Mouse (Mus musculus) C2C12 (cell line): ENCODE measurements at regions not wholly inside any gene's neighbourhood (a gene's known extent, or its start where the extent isn't known, plus 50 kb on each side); places are given as distances from the start of the nearest gene placed in this dataset.
A peak's percentile ranks its signal among the peaks of the same experiment; 100 is the strongest.

Experiments used
- H3K27me3 ChIP-seq: one replicate; pipeline ENCODE4 v1.6.1; 2011; ENCODE audit not compliant: control insufficient read depth, insufficient read depth, insufficient read length
- H3K36me3 ChIP-seq: one replicate; pipeline ENCODE4 v1.6.1; 2011; ENCODE audit not compliant: control insufficient read depth, insufficient read depth
- H3K4me3 ChIP-seq: one replicate; pipeline ENCODE4 v1.5.1; 2011; ENCODE audit warnings: mild to moderate bottlenecking, control low read depth; ENCODE audit not compliant: poor library complexity, insufficient read depth, severe bottlenecking
- H3K79me2 ChIP-seq: one replicate; pipeline ENCODE4 v1.6.1; 2011; ENCODE audit not compliant: control insufficient read depth, insufficient read depth
- H3K79me3 ChIP-seq: one replicate; pipeline ENCODE4 v1.6.1; 2011; ENCODE audit warnings: low read depth, control low read depth
- H3ac ChIP-seq: one replicate; pipeline ENCODE3; 2011; ENCODE audit warnings: low read depth; ENCODE audit not compliant: control insufficient read depth, insufficient read length
- CEBPB ChIP-seq: IDR thresholded peaks from one replicate; pipeline ENCODE4 v1.6.1; 2011; ENCODE audit warnings: low read depth, mild to moderate bottlenecking, control low read depth, moderate library complexity
- CTCF ChIP-seq: IDR thresholded peaks from one replicate; pipeline ENCODE4 v1.5.1; 2011; ENCODE audit not compliant: control insufficient read depth, insufficient read depth, insufficient read length
- FOSL1 ChIP-seq: IDR thresholded peaks from one replicate; pipeline ENCODE4 v1.8.0; 2011; ENCODE audit warnings: mild to moderate bottlenecking, low read length; ENCODE audit not compliant: poor library complexity, insufficient read depth, severe bottlenecking
- MAX ChIP-seq: IDR thresholded peaks from one replicate; pipeline ENCODE4 v1.6.1; 2011; ENCODE audit warnings: mild to moderate bottlenecking, control low read depth
- MYOD1 ChIP-seq: IDR thresholded peaks from one replicate; pipeline ENCODE4 v1.6.1; 2011; ENCODE audit warnings: low read depth; ENCODE audit not compliant: control insufficient read depth, insufficient read length
- MYOG ChIP-seq: IDR thresholded peaks from one replicate; pipeline ENCODE4 v1.6.1; 2011; ENCODE audit not compliant: control insufficient read depth, insufficient read length; ENCODE audit errors: extremely low read depth
- USF1 ChIP-seq: IDR thresholded peaks from one replicate; pipeline ENCODE4 v1.6.1; 2011; ENCODE audit warnings: low read depth, mild to moderate bottlenecking, control low read depth, moderate library complexity

DNA sequence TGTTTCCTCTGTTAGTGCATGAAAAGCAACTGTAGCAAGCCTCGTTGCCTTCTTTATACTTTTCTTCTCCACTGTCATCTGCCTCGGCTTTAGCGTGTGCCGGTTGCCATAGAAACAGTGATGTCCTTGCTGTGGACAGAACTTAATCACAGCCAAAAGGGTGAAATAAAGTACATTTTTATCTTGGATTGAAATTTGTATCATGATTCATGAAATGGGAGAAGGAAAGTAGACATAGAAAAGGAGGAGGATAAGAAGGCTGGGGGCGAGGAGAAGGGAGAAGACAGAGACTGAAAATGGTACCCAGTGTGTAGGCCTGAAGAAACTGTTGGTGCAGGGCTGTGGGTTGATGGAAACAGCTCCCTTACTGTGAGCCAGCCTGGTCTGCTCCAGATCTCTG is 130.5 kb upstream of the Tyw5 start:
- no peak overlapping the region for H3ac ChIP-seq
- H3K4me3 ChIP-seq = no peak overlapping the region
- H3K79me3 ChIP-seq = no peaks in the 10 kb centered on the region
- TF ChIP-seq CEBPB = no peak
- no peak for TF ChIP-seq USF1
- no peak for TF ChIP-seq MYOD1
- TF ChIP-seq MAX = no peak
- no peak for TF ChIP-seq CTCF
- no peak for TF ChIP-seq MYOG
- no peak for TF ChIP-seq FOSL1
- H3K79me2 ChIP-seq = no peaks in the 10 kb centered on the region
- H3K36me3 ChIP-seq = no peaks in the 10 kb centered on the region
- no peaks in the 10 kb centered on the region for H3K27me3 ChIP-seq

DNA sequence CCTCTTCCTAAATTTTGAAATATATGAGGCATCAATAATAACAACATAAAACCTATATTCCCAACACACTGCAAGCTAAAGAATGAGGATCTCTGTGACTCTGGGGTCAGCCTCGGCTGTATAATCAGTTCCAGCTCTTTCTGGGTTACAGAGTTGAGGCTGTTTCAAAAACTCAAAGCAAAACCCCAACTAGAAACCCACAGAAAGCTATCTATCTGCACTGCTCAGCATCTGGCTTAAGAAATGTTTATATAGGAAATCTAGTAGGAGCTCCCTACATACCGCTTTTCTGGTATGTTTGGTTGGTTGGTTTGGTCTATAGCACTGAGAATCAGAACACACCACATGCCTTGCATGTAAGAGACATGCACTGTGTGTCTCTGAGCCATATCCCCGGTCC is 137.8 kb upstream of the Tyw5 start:
- Histone ChIP-seq H3K4me3 (no peak overlapping the region), H3ac (no peak overlapping the region), H3K79me2 (no peaks in the 10 kb centered on the region), H3K27me3 (no peaks in the 10 kb centered on the region), H3K79me3 (no peaks in the 10 kb centered on the region), H3K36me3 (no peaks in the 10 kb centered on the region)
- TF ChIP-seq USF1 (no peak), MAX (no peak), MYOG (no peak), MYOD1 (no peak), FOSL1 (no peak), CEBPB (no peak), CTCF (no peak)

DNA sequence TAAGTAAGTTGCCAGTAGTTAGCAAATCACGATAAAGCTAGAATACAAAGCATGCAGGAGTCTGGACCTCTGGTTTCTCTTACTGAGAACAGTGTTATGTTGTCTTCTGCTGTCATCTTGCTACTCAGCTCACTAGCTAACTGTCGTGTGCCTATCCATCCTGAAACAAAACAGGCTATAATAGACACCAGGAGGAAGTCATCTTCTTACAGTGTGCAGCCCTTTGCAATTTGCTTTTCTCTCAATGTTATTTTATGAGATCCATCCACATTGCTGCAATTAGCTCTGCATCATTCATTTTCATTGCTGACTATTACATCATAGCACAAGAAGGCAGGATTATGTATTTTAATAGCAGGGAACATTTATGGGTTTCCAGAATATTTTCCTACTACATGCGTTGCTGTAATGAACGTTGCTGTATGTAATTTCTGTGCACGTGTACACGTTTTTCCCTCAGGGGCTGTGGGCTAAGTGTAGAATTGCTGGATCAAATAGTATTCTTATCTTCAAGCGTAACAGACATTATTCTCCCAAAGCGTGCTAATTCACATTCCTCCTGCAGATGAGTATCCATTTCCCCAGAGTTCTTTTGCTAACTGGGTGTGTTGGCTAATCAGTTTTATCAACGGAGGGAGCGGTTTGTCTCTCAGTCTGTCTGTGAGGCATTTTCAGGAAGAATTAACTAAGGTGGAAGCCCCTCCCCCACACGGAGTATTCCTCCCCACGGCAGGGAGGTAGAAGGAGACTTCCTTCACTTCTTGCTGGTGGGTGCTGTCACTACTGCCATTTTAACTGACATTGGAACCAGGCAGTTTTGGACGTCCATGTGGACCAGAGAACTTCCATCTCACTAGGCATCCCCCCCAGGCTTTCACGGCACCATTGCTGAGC is 139.1 kb upstream of the Tyw5 start:
- no peak overlapping the region for H3ac ChIP-seq
- H3K4me3 ChIP-seq = no peak overlapping the region
- no peaks in the 10 kb centered on the region for H3K79me2 ChIP-seq
- no peak for TF ChIP-seq MAX
- no peak for TF ChIP-seq USF1
- TF ChIP-seq CTCF = no peak
- no peak for TF ChIP-seq FOSL1
- TF ChIP-seq CEBPB = no peak
- no peak for TF ChIP-seq MYOG
- no peak for TF ChIP-seq MYOD1
- H3K27me3 ChIP-seq = no peaks in the 10 kb centered on the region
- H3K36me3 ChIP-seq = no peaks in the 10 kb centered on the region
- H3K79me3 ChIP-seq = no peaks in the 10 kb centered on the region

DNA sequence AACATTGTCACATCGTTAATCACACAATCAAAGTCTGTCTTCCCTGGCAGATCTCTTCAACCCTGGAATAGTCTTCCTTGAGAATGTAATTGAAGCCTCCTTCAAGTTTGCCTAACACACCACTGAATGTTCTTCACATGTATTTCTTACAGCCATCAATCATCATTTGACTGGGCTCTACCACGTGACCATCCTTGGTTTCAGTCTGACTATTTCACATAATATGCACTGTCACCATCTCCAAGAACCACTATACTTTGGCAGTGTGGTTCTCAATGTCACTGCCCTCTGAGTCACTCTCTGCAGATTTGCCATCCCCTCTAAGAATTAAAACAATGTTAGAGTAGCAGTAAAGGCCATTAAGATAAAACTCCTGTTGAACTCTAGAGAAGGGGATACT is 154.6 kb upstream of the Tyw5 start:
- no peaks in the 10 kb centered on the region for H3K27me3 ChIP-seq
- no peaks in the 10 kb centered on the region for H3K36me3 ChIP-seq
- no peak overlapping the region for H3K4me3 ChIP-seq
- H3K79me3 ChIP-seq = no peaks in the 10 kb centered on the region
- TF ChIP-seq MAX (no peak), USF1 (peak; percentile 30), CEBPB (no peak), MYOG (no peak), MYOD1 (no peak), FOSL1 (no peak), CTCF (no peak)
- H3ac ChIP-seq = no peak overlapping the region
- H3K79me2 ChIP-seq = no peaks in the 10 kb centered on the region

DNA sequence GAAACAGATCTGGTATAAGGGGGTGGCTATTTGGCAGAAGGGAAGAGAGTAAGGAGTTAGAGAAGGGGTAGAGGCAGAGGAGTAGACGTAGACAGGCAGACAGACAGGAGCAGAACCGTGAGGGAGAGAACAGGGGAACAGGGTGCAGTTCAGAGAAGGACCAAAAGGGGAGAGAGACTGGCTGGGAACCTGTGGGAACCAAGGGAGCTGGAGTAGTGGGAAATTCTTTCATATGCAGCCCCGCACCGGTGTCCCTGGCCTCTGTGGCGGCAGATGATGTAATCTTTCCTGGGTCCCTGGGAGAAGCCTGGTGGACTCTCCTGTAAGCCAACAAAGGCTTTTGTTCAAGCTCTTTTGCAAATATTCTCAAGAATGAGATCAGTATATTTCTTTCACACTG is 157.8 kb upstream of the Tyw5 start:
- Histone ChIP-seq H3K79me2 (no peaks in the 10 kb centered on the region), H3K27me3 (no peaks in the 10 kb centered on the region), H3ac (no peak overlapping the region), H3K36me3 (no peaks in the 10 kb centered on the region), H3K79me3 (no peaks in the 10 kb centered on the region), H3K4me3 (no peak overlapping the region)
- no peak for TF ChIP-seq CTCF
- TF ChIP-seq MAX = no peak
- TF ChIP-seq MYOD1 = no peak
- no peak for TF ChIP-seq MYOG
- no peak for TF ChIP-seq FOSL1

DNA sequence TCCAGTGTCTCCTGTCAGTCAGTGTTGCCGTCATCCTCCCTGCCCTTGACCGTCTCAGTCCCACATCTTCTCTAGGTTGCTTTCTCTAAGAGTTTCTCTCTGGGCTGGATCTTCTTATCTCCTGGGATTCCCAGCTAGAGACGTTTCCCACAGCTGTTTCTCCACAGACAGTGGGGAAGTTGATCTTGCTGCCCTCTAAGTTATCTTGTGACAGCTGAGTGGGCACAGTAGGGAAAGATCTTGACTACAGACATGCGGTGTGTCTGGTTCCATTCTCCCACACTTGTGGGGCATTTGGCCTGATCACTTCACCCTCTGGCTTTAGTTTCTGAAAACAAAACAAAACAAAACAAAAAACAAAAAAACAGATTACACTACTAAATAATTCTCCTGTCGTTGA is 165.2 kb upstream of the Tyw5 start:
- TF ChIP-seq CTCF (no peak), MYOD1 (no peak), MAX (no peak)
- Histone ChIP-seq H3ac (no peak overlapping the region), H3K79me3 (no peaks in the 10 kb centered on the region), H3K79me2 (no peaks in the 10 kb centered on the region), H3K36me3 (no peaks in the 10 kb centered on the region), H3K4me3 (no peak overlapping the region), H3K27me3 (no peaks in the 10 kb centered on the region)
